Mouse (Mus musculus): ENCODE measurements around the gene Fyn.

The Fyn gene

DNA sequence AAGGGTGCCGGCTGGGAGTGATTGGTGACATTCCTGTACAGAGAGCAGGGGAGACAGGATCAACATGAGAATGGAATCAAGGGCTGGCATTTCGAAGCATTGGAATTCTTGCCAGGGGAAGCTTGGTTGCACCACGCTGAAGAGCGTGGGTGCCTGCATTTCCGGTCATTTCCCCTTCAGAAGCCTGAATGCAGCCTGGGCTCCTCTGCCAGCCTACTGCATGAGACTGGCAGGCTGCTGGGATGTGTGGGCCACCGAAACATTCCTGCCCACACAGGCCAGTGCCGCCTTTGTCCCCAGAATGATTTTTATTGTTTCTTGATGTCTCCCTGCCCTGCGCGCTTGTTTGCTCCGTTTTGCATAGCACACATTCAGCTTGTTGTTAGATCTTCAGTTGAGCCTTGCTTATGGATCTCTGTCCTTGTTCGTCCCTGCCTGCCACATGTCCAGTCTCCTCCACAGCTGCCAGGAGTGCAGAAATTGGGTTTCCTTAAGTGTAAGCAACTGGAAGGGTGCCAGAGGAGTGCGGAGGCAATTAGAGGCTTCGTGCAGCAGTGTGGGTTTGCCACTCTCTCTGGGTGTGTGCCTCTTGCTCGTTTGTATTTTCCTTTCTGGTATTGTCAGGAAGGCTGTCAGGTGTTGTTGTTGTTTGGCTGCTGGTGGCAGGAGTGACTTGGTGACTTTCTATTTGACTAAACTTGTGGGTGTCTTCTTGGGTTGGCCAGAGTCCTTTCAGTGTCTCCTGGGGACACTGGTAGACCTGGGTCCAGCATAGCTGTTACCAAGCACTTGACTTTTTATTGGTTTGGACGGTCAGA, 103.3 kb downstream of the Fyn start:
- no peak for DNase-seq (ENCODE audit: low read depth, low spot score)

DNA sequence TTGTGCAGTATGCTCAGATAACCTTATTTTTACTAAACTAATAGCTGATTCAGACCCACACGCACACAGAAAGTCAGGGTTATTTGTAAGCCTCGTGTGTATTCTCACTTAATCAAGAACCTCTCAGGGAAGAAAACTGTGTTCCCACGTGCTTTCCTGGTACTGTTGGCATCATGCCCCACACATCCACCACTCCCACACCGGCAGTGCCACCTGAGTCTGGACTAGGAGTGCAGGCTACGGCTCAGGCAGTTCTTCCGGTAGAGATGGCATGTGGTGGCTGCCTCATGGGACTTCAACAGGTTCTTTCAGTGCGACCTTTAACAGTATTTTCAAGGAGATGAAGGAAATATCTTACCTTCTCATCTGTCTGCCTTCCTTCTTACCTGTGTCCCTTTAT, 104.3 kb downstream of the Fyn start:
- DNase-seq (ENCODE audit: low read depth, low spot score): no peak

DNA sequence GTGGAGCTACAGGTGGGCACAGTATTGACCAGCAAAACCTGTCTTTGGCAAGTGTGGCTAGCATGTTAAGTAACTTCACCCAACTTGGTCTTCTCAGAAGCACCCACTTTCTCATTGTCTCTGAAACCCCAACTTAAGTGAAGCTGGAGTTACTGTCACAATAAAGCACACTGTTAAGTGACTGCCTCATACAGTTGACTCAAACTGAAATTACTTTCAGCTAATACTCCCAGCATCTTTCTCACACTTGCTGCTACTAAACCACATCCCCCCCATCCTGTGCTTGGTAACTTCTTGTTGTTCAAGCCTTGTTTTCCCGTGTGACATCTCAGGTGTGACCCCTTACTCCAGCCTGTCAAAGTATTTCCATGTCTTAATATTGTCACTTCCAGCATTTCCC, 110.7 kb downstream of the Fyn start:
- no peak for DNase-seq (ENCODE audit: low read depth, low spot score)

DNA sequence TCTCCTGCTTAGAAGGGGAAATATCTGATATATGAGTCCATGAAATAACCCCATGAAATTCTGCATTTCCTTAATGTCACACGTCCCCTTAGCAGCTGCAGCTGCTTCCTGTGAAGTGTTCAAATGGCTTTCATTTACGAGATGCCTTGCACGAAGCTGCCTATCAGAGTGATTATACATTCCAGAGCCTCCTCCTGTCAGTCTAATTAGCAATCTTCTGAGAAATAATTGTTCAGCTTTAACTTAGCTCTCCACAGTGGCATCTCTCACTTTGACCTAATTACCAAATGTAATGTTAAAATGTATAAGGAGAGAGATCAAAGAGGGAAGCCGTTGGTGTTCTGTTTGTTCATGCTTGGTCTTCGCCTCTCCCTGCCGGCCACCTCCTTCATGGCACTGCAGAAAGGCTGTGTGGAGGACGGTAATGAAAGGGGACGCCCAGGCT, 115.7 kb downstream of the Fyn start:
- DNase-seq (ENCODE audit: low read depth, low spot score): no peak

DNA sequence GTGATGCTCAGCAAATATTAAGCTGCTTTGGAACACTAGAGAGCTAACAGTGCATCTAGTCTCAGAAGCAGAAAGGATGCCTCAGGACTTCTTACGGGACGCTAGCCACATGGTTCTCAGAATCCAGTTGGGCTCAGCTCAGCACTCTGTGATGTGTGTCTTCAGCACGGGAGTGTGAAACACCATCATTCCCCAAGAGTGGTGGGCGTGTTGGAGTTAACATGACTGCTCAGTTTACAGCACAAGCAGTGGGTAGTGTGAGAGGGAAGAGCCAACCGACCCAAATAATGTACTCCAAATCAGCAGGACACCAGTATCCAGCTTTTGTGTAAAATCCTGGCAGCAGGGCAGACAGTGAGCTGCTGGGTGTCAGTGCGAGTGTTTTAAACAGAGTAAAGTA, 116.2 kb downstream of the Fyn start:
- DNase-seq (ENCODE audit: low read depth, low spot score): no peak

DNA sequence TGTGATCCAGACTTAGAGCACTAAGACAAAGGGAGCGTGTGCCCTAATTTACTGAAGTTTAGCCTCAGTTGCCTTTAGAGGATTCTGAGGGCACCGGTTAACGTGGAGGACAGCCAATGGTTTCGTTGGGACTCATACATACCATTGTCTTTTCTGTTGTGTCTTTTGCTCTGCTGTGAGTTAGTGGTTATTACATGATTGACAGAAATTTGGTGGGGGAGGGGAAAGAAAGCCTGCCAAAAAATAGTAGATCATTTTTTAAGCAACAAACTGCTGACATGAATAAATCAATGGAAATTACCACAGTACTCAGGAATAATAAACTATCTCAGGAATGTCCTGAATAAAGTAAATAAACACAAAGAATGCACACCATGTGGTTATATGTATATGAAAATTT, 117.3 kb downstream of the Fyn start:
- DNase-seq (ENCODE audit: low read depth, low spot score): no peak

DNA sequence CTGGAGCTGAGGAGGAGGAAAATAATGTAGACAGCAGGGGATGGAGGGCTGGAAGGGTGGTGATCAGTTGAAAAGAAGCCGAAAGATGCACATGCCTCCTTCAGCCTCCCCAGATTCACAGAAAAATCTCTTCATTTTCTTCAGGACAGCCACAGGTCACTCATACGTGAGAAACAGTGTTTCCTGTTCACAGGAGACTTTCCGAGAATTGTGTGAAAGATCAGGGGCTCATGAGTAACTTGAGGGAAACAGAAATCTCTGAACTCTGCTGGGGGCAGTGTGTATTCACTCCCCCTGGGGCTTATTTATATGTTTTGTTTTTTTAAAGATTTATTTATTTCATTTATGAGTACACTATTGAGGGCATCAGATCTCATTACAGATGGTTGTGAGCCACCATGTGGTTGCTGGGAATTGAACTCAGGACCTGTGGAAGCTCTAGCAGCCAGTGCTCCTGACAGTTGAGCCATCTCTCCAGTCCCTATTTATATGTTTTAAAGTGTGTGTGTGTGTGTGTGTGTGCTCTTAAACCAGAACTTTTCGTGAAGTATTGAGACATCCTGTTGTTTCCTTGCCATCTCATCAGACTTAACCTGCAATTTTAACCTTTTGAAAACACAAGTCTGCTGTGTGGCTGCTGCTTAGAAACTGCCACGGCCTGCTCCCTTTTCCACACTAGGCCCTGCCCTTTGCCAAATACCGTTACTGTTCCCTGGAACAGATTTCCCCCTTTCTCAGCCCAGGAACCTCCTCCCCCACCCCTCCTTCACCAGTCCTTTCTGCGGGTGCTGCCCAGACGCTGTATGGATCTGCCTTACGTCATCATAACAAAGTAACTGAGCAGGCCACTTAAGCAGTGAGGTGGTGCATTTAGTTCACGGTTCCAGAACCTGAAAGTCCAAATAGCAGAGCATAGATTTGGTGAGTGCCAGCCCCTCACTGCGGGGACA, 118.1 kb downstream of the Fyn start:
- no peak for DNase-seq (ENCODE audit: low read depth, low spot score)

DNA sequence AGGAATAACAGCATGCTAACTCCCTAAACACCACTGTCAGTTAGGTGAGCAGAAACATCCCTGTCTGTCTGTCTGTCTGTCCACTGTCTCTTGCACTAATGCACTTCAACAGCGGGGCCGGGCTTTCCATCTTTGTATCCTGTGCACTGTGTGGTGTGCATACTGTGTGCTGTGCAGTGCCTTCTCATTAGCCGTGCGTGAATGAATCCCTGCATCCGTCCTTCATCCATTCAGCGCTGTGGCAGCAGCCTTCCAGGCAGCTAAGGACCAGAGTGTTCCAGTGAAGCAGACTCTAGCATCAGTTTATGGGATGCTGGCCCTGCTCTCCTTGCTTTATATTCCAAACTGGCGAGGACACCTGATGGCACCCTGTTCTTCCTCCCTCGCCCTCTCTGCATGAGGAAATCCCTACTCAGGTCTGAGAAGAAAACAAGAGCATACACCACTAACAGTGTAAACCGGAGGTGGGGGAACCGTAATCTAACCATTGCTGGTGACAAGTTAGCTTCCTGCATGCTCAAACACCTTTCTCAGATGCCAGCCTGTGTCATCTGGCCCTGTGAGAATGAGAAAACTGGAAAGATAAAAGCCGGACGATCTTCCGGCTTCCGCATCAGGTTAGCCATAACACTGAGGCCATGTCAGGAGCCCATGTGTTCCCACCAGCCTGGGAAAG, 119.2 kb downstream of the Fyn start:
- DNase-seq (ENCODE audit: low read depth, low spot score): no peak

DNA sequence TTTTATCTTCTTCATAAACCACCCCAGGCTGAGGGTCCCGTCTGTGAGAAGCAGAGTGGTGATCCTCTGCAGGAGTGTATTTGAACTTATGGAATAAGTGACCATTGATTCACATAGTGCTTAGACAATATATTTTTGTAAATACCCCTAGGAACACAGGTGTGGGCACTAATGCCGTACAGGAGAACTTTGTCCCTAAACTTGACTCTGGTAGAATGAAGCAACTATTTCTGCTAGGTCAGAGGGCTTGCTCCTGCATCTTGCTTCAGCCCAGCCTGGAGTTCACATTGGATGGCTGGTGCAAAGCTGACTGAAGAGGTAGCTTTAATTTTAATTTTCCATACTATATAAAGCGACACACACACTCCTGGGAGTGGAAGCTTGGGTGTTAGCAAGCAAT, 119.9 kb downstream of the Fyn start:
- DNase-seq (ENCODE audit: low read depth, low spot score): no peak

DNA sequence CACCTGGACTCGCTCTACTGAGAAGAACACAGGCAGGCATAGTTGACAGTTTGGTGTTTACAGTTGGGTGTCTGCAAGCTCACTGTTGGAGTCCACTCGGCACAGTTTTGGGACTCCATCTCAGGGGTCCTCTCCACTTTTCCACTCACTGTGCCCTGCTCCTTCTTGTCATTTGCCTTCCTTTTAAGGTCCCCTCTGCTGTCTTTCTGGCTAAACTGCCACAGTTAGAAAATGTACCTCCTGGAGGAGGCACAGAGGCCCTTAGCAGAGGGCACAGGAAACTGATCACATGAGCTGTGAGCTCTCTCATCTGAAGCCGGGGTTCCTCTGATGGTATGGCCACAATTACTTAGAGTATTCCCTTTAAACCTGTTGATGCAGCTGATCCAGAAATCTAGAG, 120.3 kb downstream of the Fyn start:
- no peak for DNase-seq (ENCODE audit: low read depth, low spot score)

DNA sequence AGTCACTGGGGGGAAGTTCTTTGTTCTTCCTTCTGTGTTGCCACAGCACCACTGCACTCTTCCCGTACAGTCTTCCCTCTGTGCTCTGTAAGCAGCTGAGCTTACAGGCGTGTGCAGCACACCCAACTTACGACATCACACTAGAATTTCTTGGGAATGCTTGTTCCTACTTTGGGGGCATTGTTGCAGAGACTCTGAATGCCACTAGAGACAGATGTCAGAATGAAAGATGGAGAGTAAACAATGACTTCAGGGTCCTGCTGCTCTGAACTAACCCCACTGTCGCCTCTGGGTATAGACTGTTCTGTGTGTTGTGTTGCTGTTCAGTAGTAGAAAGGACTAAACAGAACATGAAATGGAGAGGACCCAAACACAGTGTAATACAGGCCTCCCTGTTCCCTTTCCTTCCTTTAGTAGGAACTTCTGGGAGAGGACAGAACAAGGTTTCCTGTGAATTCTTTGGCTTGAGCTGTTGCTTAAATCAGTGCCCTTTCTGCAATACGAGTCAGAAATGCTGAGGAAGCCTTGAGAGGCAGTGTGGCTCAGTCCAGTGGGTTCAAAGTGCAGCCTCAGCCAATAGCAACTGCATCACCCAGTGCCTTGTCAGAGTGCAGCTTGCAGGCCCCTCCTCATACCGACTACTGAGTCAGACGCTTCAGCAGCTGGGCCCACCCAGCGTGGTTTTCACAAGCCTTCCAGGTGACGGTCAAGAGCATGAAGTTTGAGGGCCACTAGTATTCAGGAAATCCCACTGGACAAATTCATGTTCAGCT, 121.9 kb downstream of the Fyn start:
- no peak for DNase-seq (ENCODE audit: low read depth, low spot score)

DNA sequence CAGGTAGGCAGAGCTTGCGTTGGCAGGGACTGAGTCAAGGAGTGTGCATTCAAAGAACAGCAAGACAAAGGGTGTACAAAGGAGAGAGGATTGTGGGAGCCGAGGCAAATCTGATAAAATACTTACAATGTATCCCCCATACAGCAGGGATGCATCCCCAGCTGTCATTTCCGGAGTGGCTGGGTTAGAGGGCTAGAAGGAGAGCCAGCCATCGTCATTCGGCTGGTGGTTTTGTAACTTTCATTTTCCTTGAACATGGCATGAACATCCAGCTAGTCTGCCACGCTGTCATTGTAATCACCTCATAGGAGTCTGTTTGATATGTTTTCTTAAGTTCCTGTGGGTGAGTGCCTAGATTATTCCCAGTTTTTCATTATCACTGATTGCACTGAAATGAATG, 123.5 kb downstream of the Fyn start:
- DNase-seq (ENCODE audit: low read depth, low spot score): no peak

DNA sequence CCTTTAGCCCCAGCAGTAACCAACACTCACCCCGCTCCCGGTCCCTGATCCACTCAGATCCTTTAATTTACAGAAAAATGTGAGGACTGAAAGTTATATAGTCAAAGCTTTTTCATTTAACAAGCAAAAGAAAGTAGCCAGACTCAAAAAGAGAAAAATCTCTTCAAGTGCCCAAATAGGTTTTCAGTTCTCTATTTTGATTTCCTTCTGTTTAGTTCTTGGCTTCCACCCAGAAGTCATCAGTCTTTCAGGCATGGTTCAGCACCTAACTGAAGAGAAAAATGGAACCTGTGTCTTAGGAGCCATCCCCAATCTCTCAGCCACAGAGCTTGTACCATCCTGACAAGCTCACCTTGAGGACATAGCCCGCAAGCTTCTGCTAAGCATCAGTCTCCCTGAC, 124.4 kb downstream of the Fyn start:
- DNase-seq (ENCODE audit: low read depth, low spot score): no peak

DNA sequence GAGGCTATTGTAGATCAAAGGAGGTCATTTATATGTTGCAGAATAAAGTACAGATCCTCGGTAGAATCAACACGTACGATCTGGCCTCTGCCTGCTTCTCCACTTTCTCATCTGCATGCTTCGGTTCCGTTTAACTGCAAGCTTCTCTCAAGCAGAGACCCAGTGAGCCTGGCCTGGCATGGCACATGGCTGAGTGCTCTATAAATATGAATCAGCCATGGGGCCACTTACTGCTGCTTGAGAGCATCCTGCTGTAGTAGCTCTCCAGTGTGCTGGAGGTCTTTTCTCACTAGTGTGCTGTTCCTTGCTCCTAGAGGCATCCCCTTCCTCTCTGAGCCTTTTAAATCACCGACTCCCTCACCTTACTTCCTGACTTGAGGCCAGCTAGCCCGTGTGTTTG, 130.0 kb downstream of the Fyn start:
- DNase-seq (ENCODE audit: low read depth, low spot score): no peak

DNA sequence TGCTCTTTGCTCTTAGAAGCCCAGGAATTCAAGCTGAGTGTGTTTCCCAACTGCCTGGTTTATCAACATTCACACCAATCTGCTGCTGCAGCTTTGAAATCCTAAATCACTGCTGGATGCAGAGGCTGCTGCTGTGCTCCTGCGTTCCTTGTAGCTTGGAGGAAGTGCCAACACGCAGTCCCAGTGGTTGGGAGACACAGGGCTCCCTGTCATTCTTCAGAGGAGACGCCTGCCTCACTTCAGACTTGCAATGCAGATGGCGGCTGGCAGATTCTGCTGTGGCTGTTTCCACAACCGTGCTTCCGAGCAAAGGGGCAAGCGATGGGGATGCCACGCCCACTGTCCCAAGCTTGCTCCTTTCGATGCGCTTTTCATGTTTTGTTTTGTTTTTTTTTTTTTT, 132.9 kb downstream of the Fyn start:
- no peak for DNase-seq (ENCODE audit: low read depth, low spot score)

DNA sequence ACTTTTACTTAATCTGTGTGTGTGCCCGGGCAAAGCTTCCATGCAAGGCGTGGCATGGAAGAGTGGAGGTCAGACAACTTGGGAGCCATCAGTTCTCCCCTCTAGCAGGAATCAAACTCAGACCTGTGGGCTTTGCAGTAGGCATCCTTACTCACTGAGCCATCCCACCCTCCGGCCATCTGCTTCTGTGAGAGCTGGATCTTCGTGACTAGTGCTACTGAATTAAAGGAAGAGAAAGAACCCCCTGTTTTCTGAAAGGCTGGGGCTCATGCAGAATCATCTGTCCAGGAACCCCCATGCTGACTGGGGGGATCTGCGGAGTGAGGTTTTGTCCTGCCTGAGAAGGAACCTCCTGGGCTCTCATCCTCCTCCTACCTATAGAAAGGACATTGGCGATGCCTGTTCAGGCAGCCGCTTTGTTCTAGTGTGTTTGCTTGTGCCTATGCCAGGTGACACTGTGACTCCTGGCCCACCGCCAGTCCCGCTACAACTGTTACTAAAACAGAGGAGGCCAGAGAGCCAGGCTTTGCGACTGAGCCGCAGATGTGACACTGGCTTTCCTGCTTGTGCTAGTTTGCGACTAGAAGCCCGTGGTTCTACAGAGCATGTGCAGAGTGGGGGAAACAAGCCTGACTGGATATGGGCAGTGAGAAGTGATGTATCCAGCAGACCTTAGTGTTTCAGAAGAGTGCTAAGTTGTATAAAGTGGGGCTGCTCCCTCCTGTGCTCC, 133.5 kb downstream of the Fyn start:
- DNase-seq (ENCODE audit: low read depth, low spot score): no peak

DNA sequence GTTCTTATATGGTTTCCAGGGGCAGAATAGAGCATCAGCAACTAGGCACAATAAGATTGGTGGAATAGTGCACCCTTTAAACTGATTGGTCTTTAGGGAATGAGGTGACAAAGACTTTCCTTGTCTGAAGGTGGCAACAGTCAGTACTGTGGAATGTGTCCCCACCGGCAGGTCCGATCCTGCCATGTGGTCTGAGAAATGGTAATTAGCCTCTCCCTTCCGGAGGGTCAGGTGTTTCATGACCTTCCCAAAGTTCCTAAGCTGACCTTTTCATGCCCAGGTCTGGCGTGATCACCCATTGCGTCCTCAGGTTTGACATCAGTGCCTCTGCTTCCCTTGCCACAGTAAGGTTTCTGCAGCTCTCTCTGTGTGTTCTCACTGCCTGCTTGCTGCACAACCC, 134.7 kb downstream of the Fyn start:
- DNase-seq (ENCODE audit: low read depth, low spot score): no peak

DNA sequence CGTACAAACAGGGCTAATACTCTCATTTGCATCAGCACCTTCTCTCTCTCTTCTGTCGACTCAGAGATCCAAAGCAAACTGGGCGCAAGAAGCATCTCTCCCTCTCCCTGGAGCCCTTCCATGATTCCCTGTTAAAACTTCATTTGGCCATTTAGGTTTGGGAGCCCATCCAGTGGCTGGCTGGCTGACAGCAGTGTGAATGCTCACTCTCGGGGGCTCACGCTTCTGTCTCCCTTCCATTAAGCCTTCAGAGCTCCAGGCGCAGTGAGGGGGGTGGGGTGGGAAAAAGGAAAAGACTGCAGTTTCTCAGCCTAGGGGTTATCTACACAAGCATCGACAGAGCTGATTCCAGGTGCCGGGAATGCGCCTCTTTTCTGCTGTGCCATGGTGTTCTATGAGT, 136.4 kb downstream of the Fyn start:
- no peak for DNase-seq (ENCODE audit: low read depth, low spot score)

DNA sequence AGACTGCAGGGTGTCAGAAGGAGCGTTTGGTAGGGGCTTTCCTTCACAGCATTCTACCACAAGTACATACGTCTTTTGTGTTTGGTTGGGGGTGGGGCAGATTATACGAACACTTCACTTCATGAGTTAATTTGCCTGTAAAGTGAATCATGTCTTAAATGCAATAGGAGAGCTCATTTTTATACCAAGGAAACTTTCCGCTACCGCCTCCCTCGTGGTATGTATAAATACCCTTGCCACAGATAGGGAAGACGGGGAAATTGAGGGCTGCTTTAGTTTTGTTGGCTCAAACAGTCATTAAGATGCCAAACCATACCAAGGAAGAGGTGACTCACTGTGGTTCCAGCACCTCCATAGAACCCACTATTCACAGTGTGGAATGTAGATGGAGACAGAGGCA, 137.0 kb downstream of the Fyn start:
- no peak for DNase-seq (ENCODE audit: low read depth, low spot score)

DNA sequence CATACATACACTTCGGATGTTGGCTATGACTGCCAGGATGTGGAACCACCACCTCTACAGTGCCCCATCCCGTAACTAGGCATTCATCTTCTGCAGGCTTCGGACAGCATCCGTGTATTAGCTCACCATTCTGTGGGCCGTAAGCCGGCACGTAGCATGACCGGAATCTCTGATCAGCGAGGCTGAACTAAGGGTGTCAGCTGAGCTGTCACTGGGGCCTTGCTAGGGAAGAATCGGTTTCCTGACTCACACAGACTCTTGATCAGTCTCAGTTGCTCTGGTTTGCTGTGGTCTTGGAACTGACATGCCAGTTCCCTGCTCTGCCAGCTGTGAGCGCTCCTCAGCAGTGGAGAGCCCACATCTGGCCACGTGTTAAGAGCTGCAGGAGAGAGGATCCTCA, 137.7 kb downstream of the Fyn start:
- DNase-seq (ENCODE audit: low read depth, low spot score): no peak

DNA sequence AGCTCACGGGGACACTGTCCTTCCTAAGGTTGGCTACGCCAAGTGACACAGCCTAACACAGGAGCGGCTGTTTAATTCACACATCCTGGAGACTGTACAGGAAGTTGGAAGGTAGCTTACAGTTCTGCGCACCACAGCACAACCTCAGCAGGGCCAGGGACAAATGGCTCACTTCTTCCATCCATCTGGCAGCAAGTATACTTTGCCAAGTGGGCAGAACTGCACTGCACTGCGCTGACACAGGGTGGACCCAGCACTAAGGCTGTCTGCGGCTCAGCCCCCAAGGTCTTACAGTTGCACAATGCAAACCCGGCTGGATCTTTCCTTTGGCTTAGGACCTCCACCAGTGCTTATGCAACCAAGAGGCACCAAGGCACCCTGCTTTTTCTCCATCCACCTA, 138.2 kb downstream of the Fyn start:
- DNase-seq (ENCODE audit: low read depth, low spot score): no peak

All from retina, postnatal 7 days (tissue).